Mouse (Mus musculus) neural tube, embryonic 10.5 days (tissue): Measurements from ENCODE around the gene Ube2c.

Source experiments
- DNase-seq: peaks from one replicate; pipeline ENCODE4 v3.0.0-alpha.2; 2017; ENCODE audit warnings: low spot score; ENCODE audit errors: extremely low spot score

The Ube2c gene

GRCm38 (mm10) chr2:164761971-164762370 is 7.7 kb upstream of the Ube2c start:
- no peak for DNase-seq

- no peak for DNase-seq
Observed at GRCm38 (mm10) chr2:164762593-164762992, 7.1 kb upstream of the Ube2c start.

GRCm38 (mm10) chr2:164765841-164766240 is 3.9 kb upstream of the Ube2c start:
- DNase-seq, result no peak

- DNase-seq, result no peak
Observed at GRCm38 (mm10) chr2:164767812-164768540, 1.7 kb upstream of the Ube2c start.

GRCm38 (mm10) chr2:164770279-164770678 is 581 bp downstream of the Ube2c start:
- no peak for DNase-seq

GRCm38 (mm10) chr2:164771123-164771522 is 1.4 kb downstream of the Ube2c start:
- DNase-seq, result no peak

GRCm38 (mm10) chr2:164773229-164773988 is 3.7 kb downstream of the Ube2c start:
- DNase-seq, result no peak

- DNase-seq, result no peak
Observed at GRCm38 (mm10) chr2:164773989-164774364, 4.3 kb downstream of the Ube2c start.

GRCm38 (mm10) chr2:164776130-164776529 is 6.4 kb downstream of the Ube2c start:
- DNase-seq, result no peak

- DNase-seq, result no peak
Observed at GRCm38 (mm10) chr2:164776801-164777200, 7.1 kb downstream of the Ube2c start.

- no peak for DNase-seq
Observed at GRCm38 (mm10) chr2:164777246-164778014, 7.7 kb downstream of the Ube2c start.

- no peak for DNase-seq
Observed at GRCm38 (mm10) chr2:164778015-164778287, 8.3 kb downstream of the Ube2c start.

GRCm38 (mm10) chr2:164778809-164779208 is 9.1 kb downstream of the Ube2c start:
- no peak for DNase-seq

- no peak for DNase-seq
Observed at GRCm38 (mm10) chr2:164779481-164780086, 9.9 kb downstream of the Ube2c start, which contains the start of gene Tnnc2. Gene Tnnc2, minus strand, starts transcription at chr2:164779967.

GRCm38 (mm10) chr2:164781876-164782275 is 12.2 kb downstream of the Ube2c start:
- DNase-seq, result no peak

- DNase-seq, result no peak
Observed at GRCm38 (mm10) chr2:164783926-164784581, 14.4 kb downstream of the Ube2c start.

- no peak for DNase-seq
Observed at GRCm38 (mm10) chr2:164784869-164785420, 15.2 kb downstream of the Ube2c start.

- DNase-seq, result peak; percentile 91
Observed at GRCm38 (mm10) chr2:164785481-164786387, 16.0 kb downstream of the Ube2c start, which contains the start of gene Snx21. Gene Snx21, plus strand, starts transcription at chr2:164785823.

GRCm38 (mm10) chr2:164786388-164786885 is 16.7 kb downstream of the Ube2c start:
- no peak for DNase-seq

GRCm38 (mm10) chr2:164787032-164787431 is 17.3 kb downstream of the Ube2c start:
- DNase-seq, result no peak
